Mouse (Mus musculus) c-Kit-positive CD71-positive TER-119-positive erythroid progenitor cells, embryonic 14.5 days (primary cell): ENCODE measurements around the gene Htra1.

Experiments
- DNase-seq: peaks from one replicate; pipeline ENCODE4 v3.0.0-alpha.2; 2013; ENCODE audit warnings: low spot score

Htra1 gene

GRCm38 (mm10) chr7:130935421-130935792, 504 bp upstream of the Htra1 start:
- DNase-seq = no peak

GRCm38 (mm10) chr7:130936472-130936951, 601 bp downstream of the Htra1 start:
- no peak for DNase-seq

GRCm38 (mm10) chr7:130937266-130937841, 1.4 kb downstream of the Htra1 start:
- no peak for DNase-seq

- DNase-seq = no peak
Observed at GRCm38 (mm10) chr7:130938005-130938404, 2.1 kb downstream of the Htra1 start.

GRCm38 (mm10) chr7:130938896-130939295, 3.0 kb downstream of the Htra1 start:
- DNase-seq = no peak

- DNase-seq = no peak
Observed at GRCm38 (mm10) chr7:130940733-130941132, 4.8 kb downstream of the Htra1 start.

- DNase-seq = no peak
Observed at GRCm38 (mm10) chr7:130943280-130943895, 7.5 kb downstream of the Htra1 start.

- no peak for DNase-seq
Observed at GRCm38 (mm10) chr7:130944766-130945475, 9.0 kb downstream of the Htra1 start.

GRCm38 (mm10) chr7:130945730-130946129, 9.8 kb downstream of the Htra1 start:
- DNase-seq = no peak

GRCm38 (mm10) chr7:130946303-130946702, 10.4 kb downstream of the Htra1 start:
- DNase-seq = no peak

- DNase-seq = no peak
Observed at GRCm38 (mm10) chr7:130948563-130949208, 12.8 kb downstream of the Htra1 start.

GRCm38 (mm10) chr7:130949331-130949751, 13.4 kb downstream of the Htra1 start:
- no peak for DNase-seq

GRCm38 (mm10) chr7:130950482-130950881, 14.6 kb downstream of the Htra1 start:
- DNase-seq = no peak

- no peak for DNase-seq
Observed at GRCm38 (mm10) chr7:130951004-130951403, 15.1 kb downstream of the Htra1 start.

GRCm38 (mm10) chr7:130953376-130953775, 17.5 kb downstream of the Htra1 start:
- DNase-seq = no peak

- DNase-seq = no peak
Observed at GRCm38 (mm10) chr7:130954177-130954601, 18.3 kb downstream of the Htra1 start.

- DNase-seq = no peak
Observed at GRCm38 (mm10) chr7:130958551-130958950, 22.6 kb downstream of the Htra1 start.

- no peak for DNase-seq
Observed at GRCm38 (mm10) chr7:130959868-130960267, 24.0 kb downstream of the Htra1 start.

GRCm38 (mm10) chr7:130961429-130961828, 25.5 kb downstream of the Htra1 start:
- DNase-seq = no peak

GRCm38 (mm10) chr7:130964686-130965085, 28.8 kb downstream of the Htra1 start:
- no peak for DNase-seq

GRCm38 (mm10) chr7:130965396-130965795, 29.5 kb downstream of the Htra1 start:
- DNase-seq = no peak

GRCm38 (mm10) chr7:130965909-130966365, 30.0 kb downstream of the Htra1 start:
- no peak for DNase-seq

GRCm38 (mm10) chr7:130966451-130966850, 30.5 kb downstream of the Htra1 start:
- no peak for DNase-seq
